Mouse (Mus musculus): ENCODE measurements around the gene Chrnb4.

GRCm38 (mm10) chr9:55023326-55023725 lies 25.3 kb downstream of the Chrnb4 start:
- TF ChIP-seq CTCF (IDR thresholded peaks at IDR 0.05; ENCODE audit: low read depth) (no peak), EP300 (IDR thresholded peaks at IDR 0.05; ENCODE audit: low read depth) (no peak)
